Mouse (Mus musculus) left cerebral cortex, adult 8-10 months (tissue): Measurements from ENCODE around the gene Mrpl50. TPM values are rescaled to one million over a fixed set of nuclear protein-coding genes. Genes with fewer than 3 reads are reported as not detected.

Experiments used
- DNase-seq, 2 experiments: peaks; one replicate each; pipeline ENCODE4 v3.0.0; 2022; ENCODE audit warnings: low spot score in 2 of 2
- total RNA-seq, 4 experiments: library from RNA; stranded (reverse); gene quantifications; 2 replicates each; pipeline ENCODE4 v1.2.4; 2022

The Mrpl50 gene
- 10 to 100 TPM; 27.8 to 33.3 (median 29.2) TPM for total RNA-seq

DNA sequence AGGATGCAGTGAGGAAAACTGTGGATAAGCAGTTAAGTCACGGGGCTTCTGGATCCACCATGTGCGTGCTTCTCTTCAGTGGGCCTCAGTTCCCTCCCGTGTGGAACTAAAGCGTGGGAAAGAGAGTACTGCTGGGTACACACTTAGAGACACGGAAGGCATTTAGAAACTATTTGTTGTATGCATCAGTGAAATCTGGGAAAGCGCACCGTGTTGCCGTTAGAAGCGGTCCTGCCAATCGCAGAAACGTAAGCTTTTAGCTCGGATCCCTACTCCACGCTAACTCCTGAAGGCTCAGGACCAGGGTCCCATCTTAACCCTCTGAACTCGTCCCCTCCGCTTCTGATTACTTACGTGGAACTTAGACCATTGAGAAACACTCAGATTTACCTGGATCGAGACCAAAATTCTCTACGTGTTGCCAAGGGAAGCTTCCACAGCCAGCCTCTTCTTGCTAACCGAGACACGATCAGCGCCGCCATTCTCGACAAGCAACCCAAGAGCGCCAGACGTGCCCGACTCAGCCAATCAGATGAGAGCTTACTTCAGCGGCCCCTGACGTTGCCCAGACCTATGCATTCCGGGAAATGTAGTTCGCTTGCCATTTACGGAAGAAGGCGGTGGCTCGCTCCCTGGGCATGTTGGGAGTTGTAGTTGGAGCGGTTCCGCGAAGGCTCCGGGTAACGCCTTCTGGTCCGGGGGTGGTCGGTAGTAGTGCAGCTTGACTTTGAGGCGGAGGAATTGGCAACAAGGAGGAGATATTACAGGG is at the start of gene Mrpl50, which contains the start of gene Zfp189:
TSS of gene Mrpl50 (minus strand) at position 522 of the 769 bp plus-strand sequence.
TSS of gene Zfp189 (plus strand) at position 605 of the 769 bp plus-strand sequence.
- peak; percentile 85 to 97 for DNase-seq

DNA sequence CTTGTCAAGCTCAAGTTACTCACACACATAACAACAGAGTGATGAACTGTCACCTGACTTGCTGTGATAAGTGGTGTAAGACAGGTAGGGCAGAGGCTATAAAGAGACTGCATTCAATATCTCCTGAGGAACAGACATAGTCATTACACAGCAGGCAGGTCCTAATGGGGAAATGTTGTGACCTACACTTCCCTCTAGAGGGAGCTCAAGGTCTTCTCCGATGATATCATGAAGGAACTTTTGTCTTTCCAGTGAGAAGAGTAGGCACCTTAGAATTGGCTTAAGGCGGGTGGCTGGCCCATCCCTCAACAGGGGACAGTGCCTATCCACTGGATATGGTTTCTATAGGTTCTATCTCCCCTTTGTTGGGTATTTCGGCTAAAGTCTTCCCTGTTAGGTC is 46.7 kb upstream of the Mrpl50 start:
- DNase-seq, result peak in 1 of 2 experiments; percentile 59

DNA sequence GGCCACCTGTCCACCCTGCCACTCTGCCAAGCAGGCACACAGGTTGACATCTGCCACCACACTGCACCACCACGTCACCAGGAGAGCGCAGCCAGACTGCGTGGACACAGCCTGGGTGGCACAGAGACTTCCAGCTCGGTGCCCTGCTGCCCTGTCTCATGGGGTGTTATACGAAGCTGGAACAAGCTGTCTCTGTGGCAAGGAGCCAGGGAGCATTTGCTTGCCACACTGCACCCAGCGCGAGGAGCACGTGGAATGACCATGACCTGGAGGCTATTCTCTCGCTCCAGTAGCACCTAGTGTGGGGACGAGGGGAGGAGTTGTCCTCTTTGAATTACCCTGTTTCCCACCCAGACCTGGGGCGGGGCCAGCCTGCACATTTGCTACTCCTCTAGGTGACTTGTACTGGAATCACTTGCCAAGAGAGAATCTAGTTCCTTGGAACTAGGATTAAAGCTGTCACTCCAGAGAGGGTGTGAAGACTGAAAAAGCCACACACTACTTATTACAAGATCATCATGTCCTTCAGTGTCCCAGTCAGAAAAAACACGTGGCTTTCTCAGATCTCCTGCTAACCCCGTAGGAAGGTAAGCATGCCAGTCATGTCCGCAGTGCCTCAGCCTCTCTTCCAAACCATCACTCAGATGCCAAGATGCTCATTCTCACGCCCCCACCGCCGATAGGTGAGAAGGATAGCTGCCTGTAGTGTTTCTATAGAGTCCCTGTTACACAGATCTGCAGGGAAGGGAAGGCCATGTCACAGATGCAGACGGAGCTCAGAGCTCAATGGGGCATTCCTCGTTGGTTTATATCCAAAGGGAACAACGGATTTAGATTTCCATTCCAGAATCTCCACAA is 39.3 kb upstream of the Mrpl50 start:
- DNase-seq, result peak; percentile 15 to 33

DNA sequence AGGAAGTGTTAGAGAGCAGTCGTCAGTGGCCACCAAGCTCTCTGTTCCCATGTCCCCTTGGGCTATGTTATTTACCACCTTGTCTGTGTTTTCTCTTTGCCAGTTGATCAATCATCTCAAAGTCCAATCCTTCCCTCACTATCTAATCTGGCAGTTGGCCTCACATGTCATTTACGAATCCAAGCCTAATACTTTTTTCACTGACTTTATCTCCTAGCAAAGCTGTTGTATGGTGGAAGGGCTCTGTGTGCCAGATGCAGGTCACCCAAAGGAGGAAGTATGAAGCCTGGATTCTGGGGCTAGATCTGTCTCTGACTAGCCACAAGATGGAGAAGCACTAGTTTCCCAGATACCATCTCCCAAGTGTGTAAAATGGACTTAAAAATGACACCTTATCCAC is 37.3 kb upstream of the Mrpl50 start:
- DNase-seq, result no peak

DNA sequence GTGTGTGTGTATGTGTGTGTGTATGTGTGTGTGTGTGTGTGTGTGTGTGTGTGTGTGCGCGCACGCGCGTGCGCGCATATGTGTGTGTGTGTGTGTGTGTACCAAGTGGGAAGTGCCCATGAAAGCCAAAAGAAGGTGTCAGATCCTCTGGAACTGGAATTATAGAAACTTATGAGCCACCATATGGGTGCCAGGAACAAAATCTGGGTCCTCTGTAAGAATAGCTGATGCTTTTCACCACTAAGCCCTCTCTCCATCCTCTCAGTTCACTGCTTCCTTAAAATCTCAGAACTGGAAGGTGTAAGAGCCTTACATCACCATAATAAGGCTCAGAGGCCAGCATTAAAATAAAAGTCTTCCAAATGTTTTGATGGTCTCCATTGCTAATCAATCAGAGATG is 36.5 kb upstream of the Mrpl50 start:
- no peak for DNase-seq

DNA sequence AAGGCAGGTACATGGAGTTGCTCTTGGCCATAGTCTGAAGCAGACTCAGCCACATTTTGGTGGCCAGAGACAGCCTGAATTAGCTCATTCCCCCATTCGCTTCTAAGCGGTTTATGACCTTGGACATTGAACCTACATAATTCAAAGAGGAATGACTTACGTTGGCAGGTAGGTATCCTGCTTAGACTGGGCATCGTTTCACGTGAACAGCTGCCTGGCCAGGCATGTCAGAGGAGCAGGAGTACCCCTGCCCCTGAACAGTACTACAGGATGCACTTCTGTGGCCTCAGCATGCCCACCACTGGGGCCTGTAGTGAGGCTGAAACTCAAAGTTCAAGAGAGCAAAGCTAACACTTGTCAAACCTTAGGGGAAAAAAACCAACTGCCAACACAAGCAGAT is 32.5 kb upstream of the Mrpl50 start:
- DNase-seq, result no peak

DNA sequence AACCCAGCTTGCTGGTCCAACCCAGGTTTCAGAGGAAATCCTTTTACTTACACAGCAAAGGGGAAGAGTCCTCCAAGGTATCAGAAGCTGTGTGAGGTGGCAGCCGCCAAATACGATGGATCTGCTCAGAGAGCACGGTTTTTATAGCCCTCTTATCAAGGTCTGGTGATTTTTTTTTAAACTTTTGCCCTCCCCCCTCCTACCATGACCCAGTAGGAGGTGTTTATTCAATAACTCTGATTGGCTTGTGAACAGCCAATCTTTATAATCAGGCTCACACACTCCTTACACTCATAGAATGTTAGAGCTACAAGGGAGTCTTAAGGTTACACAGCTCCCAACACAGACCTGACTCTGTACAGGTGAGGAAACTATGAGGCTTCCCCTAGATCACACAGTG is 28.5 kb upstream of the Mrpl50 start, which contains the start of gene Aldob:
TSS of gene Aldob (minus strand) at position 164 of the 400 bp plus-strand sequence.
- DNase-seq, result no peak

DNA sequence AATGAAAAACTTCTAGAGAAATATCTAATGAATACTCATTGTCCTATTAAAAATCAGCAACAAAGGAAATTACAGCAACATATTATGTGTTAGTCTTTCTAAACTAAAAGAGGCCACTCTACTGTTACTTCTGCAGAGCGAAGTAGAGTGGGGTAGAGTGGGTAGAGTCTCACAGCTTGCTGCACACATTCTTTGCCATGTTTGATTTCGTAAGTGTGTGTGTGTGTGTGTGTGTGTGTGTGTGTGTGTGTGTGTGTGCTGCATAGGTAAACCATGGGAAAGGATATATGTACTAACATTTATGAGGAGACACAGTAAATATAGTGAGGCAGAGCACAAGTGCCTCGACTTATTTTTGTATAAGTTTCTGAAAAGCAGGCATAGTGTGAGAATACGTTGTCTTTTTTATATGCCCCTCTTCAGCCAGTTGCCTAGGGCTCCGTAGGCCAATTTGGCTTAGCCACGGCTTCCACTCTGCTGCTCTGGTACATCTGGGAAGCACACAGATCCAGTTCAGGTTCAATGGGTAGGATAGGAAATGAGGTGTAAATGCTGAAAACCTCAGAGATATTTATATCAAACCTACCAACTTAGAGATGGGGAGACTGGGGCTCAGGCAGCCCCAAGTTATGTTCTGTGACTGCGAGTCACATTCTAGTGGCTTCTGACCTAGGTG is 26.8 kb upstream of the Mrpl50 start:
- DNase-seq, result no peak

DNA sequence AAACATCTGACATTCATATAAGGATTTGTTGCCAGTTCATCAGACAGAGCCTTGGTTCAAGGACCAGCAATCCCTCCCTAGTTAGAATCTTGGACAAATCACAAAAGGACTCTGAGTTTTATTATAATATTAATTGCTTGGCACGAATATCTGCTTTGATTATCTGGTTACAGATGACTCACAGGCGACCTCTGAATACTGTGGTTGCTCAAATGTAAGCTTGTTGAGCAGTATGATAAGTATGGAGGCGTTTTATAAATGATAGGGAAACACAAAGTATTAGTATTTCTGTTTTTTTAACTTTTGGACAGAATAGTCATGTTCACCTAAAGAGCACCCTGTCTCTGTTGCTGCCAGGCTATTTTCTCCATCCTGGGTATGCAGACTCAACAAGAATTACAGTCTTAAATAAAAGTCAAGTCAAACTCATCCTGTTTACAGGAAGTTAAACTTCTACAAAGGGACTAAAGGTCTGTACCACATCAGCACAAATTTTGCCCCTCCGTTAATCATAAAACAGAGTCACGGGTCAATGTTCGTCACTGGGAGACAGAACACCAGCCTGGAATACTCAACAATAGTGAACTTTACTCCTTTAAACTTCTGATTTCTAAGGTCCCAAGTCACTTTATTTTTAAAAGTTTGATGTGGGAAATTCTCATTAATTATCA is 26.1 kb upstream of the Mrpl50 start:
- no peak for DNase-seq

DNA sequence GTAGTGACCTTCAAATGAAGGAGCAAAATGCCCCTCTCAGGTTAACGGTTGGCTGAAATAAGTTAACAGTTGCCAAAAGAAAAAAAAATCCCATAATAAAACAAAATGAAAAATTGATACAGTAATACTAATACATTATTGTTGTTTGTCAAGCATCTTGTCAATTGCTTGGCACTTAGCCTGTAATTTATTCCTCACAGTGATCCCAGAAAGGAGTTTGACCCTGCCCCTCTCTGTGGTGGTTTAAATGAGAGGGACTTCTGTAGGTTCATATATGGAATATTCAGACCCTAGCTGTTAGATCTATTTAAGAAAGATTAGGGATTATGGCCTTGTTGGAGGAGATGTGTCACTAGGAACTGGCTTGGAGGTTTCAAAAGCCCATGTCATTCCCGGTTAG is 25.1 kb upstream of the Mrpl50 start:
- no peak for DNase-seq

DNA sequence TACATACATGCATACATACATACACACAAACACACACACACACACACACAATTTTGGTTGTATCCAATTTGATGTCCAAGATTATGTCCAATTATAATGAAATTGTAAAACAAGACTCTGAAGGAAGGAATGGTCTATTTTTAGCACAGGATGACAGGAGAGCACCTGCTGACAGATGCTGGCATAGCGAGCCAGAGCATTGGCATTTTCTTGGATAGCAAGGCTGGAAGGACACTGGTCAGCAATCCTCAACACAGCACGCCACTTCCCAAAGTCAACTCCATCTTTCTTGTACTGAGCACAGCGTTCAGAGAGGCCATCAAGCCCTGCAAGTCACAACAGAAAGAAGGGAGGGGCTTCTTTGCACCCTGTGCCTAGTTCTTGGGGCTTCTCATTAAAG is 20.1 kb upstream of the Mrpl50 start:
- no peak for DNase-seq

DNA sequence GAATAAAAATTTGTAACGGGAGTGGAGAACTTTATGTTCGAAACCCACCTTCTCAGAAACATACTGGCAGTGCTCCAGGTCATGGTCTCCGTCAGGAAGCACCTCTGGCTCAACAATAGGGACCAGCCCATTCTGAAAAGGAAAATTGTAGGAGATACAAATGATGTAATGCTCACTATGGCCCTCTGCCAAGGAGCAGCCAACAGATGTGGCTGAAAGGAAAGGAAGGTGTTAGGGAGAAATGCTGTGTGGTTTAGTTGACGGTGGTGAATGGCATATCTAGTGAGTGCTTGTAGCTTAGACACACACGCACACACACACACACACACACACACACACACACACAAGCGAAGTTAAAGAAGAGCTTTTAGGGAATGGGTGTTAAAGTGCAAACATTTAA is 18.8 kb upstream of the Mrpl50 start:
- no peak for DNase-seq

DNA sequence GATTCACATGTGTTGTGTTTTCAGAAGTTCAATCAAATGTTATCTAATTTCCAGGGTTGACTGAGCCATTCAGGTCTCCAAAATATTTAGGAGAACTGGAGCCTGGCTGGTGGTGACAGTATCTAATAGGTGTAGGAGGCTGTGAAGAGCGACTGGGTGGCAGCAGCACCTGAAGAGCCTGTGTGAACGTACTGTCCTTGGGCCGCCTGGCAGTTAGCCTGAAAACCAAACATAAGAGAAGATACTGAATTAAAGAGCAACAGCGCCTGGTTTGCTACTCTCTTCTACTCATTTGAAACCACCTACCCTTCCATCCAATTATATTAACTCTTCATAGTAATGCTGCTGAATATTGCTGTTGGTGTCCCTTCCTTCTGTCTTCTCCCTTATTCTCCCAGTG is 15.8 kb upstream of the Mrpl50 start:
- DNase-seq, result no peak

DNA sequence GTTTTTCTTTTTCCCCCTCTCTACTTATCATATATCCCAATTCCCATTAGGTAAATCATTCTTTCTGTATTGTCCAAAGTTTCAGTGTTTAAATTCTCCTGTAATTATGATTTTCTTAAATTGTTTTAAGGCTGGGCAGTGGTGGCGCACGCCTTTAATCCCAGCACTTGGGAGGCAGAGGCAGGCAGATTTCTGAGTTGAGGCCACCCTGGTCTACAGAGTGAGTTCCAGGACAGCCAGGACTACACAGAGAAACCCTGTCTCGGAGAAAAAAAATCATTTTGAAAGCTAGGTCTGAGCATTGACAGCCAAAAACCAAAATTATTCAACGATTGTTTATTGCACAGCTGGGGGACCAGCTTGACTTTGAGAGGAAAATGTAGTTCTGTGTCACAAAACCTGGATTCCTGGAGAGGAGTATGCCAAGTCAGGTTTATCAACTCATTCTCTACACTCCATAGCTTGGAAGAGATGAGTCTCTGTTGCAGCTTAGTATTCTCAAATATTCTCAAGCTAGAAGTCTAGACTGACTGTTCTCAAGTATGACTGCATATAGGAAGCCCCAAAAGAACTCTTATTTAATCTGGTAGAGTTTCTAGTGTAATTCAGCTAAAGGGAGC is 14.9 kb upstream of the Mrpl50 start:
- DNase-seq, result no peak

DNA sequence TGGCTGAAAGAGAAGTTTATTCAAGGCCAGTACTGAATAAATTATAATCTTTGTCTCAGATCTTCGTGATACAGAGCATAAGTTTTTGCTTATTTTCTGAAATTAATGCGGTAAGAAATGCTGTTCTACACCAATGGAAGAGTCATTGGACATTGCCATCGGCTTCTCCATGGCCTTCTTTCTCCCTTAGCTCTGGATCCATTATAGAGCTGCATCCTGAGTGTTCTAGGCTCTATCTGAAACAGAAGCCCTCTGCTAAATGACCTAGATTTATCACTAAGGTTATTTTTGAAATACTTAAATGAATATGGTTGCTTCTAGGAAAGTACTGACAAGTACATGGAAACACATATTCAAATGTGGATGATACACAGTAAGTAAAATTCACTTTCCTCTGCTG is 14.1 kb upstream of the Mrpl50 start:
- no peak for DNase-seq

DNA sequence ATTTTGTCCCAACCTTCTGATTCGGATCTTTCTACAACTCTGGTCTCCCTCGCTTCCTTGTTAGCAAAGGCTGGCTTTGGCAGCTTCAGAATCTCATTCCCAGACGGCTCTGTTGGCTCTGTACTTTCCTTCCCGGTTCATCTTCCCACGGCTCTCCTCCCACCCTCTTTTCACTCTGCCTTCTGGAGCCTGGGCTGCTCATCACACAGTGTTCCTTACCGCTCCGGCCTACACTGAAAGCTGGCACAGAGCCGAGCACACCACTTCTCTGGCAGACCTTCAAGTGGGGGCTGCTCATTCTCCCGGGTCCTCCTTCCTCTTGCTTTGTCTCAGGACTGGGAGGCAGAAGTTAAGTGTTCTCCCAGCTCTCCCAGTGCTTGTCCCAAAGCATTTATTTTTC is 1.7 kb upstream of the Mrpl50 start:
- DNase-seq, result peak; percentile 66 to 88

DNA sequence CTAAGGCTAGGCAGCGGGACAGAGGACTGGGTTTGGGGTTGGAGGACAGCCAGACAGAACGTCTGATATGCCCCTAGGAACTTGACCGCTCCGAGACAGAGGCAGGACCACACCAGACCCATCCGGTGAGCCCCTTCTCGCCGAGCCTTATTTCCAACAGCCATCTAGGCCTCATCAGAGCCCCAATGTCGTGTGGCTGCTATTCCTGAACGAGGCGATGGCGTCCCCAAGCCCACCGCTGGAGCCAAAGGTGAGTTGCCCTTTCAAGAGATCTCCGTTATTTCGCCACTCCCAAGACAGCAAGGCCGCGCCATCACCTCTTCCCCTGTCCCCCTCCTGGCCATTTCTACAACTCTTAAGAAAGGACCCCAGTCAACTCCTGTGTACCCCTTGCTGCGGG is 453 bp upstream of the Mrpl50 start:
- DNase-seq, result no peak

DNA sequence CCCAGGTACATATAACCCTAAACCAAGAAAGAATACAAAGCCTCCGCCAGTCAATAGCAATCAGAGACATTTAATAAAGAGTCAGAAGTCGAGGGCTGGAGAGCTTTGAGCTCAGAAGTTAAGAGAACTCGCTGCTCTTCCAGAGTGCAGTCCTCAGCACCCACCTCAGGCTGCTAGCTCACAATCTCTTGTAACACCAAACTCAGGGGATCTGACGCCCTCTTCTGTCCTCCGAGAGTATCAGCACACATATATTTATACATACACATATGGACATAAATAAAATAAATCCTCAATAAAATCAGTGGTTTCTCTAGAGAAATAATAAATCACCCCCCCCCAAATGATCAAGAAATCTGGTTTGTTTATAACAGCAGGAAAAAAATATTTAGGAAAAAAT is 1.4 kb downstream of the Mrpl50 start:
- no peak for DNase-seq

DNA sequence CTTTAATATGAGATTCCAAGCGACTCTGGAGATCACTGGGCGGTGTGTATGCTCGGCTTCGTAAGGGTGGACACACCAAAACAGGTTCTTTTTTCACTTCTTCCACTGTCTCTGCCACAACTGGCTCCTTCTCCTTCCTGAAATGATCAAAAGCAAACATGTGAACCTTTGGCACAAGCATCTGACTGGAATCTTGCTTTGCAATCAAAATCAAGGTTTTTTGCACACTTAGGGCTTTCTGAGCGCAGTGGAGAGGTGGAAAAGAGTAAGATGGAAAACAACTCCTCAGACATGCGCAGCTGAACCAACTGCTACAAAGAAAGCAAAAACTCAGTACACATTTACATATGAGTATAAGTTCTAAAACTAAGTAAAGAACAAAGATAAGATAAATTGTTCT is 6.5 kb downstream of the Mrpl50 start:
- DNase-seq, result no peak

DNA sequence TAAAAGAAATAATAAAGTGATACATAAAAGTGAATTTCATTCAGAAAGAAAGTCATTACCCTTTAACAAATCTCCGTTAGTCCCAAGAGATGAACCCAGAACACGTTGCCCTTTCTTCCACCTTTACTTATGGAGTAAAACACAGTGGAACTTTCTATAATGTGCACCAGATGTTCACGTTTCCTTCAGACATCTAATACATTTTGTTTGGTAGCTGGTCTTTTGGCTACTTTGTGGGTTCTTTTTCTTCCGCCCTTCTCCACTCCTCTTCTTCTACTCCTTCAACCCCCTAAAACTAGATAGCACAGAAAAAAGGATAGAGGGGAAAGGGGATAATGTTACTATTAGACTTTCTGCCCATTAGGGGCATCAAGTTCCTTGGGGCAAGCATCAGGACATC is 8.3 kb downstream of the Mrpl50 start:
- no peak for DNase-seq
